Mouse (Mus musculus): ENCODE results near the gene Tmem246.

DNA sequence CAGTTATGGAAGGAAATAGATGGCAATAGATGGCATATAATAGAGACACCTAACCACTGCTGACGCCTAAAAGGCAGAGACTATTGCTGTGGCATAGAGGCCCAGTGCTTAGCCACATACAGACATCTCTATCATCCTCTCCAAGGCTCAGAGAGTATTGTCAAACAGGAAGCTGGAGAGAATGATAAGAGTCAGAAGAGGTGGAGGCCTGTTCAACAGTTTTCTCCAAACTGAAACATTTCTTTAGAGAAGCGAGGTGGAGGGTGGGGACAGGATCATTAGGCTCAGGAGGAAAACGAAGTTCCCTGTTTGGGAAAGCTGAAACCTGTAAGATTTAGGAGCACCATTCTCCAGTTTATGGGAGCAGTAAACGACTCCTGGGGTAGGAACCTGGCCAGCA is 16.4 kb downstream of the Tmem246 start:
- no peak for TF ChIP-seq CTCF (IDR thresholded peaks at IDR 0.05; ENCODE audit: borderline replicate concordance, insufficient read depth, low read depth, low read length)
- TF ChIP-seq POLR2A (IDR thresholded peaks at IDR 0.05; ENCODE audit: borderline replicate concordance, insufficient read depth, low read length): no peak
